Mouse (Mus musculus) G1E (cell line): ENCODE measurements around the gene Prkar1b. TPM values are rescaled to one million over a fixed set of nuclear protein-coding genes. Genes with fewer than 3 reads are reported as not detected.

Experiments
- ATAC-seq: 2 replicates; pipeline ENCODE4 v1.8.0; 2016; ENCODE audit warnings: mild to moderate bottlenecking; ENCODE audit not compliant: insufficient number of reproducible peaks, poor library complexity, low FRiP score, severe bottlenecking; ENCODE audit errors: extremely low read depth
- DNase-seq: peaks from one replicate; pipeline ENCODE4 v3.0.0; 2012; ENCODE audit warnings: low spot score
- H3K27me3 ChIP-seq: 2 replicates; pipeline ENCODE4 v1.6.1; 2012; ENCODE audit warnings: mild to moderate bottlenecking, low read length, inconsistent platforms; ENCODE audit not compliant: insufficient read depth
- H3K36me3 ChIP-seq: replicated peaks from 2 replicates; pipeline ENCODE3; 2012; ENCODE audit warnings: mild to moderate bottlenecking, inconsistent platforms
- H3K4me1 ChIP-seq: 2 replicates; pipeline ENCODE4 v1.6.1; 2012; ENCODE audit warnings: low read depth, low read length, inconsistent platforms, mixed read lengths; ENCODE audit not compliant: insufficient read depth
- H3K4me3 ChIP-seq: 2 replicates; pipeline ENCODE4 v1.5.1; 2012; ENCODE audit warnings: low read depth, mild to moderate bottlenecking, inconsistent platforms, low read length, moderate library complexity, mixed read lengths
- H3K9me3 ChIP-seq: replicated peaks from 2 replicates; pipeline ENCODE4 v1.6.1; 2012; ENCODE audit warnings: inconsistent platforms
- CTCF ChIP-seq: IDR thresholded peaks from 2 replicates; pipeline ENCODE4 v1.5.1; 2012; ENCODE audit warnings: low read depth, low read length, inconsistent platforms, mixed read lengths
- GATA1 ChIP-seq: IDR thresholded peaks from 2 replicates; pipeline ENCODE4 v1.6.1; 2012; ENCODE audit warnings: borderline replicate concordance, low read length, inconsistent platforms, mixed read lengths
- GATA2 ChIP-seq: IDR thresholded peaks from 2 replicates; pipeline ENCODE4 v1.6.1; 2012; ENCODE audit warnings: low read depth, low read length, inconsistent platforms, borderline replicate concordance
- POLR2AphosphoS5 ChIP-seq: IDR thresholded peaks from 2 replicates; pipeline ENCODE4 v1.6.1; 2012; ENCODE audit warnings: low read depth, low read length, inconsistent platforms; ENCODE audit not compliant: insufficient replicate concordance
- TAL1 ChIP-seq: conservative IDR thresholded peaks from 2 replicates; pipeline ENCODE4 v1.6.1; 2012; ENCODE audit warnings: low read depth, low read length, inconsistent platforms, mixed read lengths
- polyA plus RNA-seq: library from polyadenylated mRNA; stranded (reverse); fragments of >175 nt; gene quantifications from 2 replicates; pipeline ENCODE4 v1.2.3, GENCODE M21; 2012
- total RNA-seq, 2 experiments: library from RNA; stranded (forward) in 1 of 2; stranded (reverse) in 1 of 2; fragments of 200-1000 nt in 1 of 2; fragments of >200 nt in 1 of 2; fragmentation: Nextera tagmentation in 1 of 2; gene quantifications; 2 replicates each; pipeline ENCODE4 v1.2.3; 2014 to 2017

The Prkar1b gene
- total and polyA plus RNA-seq, 3 experiments: 1.3 TPM; not detected in 2

DNA sequence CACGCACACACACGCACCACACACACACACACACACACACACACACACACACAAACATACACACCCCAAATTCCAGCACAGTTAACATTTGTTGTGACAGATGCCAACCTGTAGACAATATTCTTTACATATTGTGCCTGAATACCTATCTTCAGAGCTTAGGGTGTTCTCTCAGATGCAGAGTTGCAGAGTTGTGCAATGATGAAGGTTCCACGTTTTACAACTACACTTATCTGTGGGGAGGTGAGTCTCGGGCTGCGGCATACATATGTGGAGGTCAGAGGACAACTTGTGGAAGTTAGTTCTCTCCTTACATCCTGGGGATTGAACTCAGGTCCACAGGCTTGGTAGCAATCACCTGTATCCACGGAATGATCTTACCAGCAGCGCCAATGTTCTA is 34.3 kb downstream of the Prkar1b start:
- no peak for DNase-seq
- TF ChIP-seq TAL1 (no peak), GATA2 (no peak), CTCF (no peak), GATA1 (no peak), POLR2AphosphoS5 (no peak)
- H3K4me3 ChIP-seq: no peak overlapping the region
- H3K9me3 ChIP-seq: no peaks in the 10 kb centered on the region
- no peak for ATAC-seq
- H3K36me3 ChIP-seq: no peaks in the 10 kb centered on the region
- no peaks in the 10 kb centered on the region for H3K4me1 ChIP-seq
- peaks cover 20% of the 10 kb centered on the region for H3K27me3 ChIP-seq

DNA sequence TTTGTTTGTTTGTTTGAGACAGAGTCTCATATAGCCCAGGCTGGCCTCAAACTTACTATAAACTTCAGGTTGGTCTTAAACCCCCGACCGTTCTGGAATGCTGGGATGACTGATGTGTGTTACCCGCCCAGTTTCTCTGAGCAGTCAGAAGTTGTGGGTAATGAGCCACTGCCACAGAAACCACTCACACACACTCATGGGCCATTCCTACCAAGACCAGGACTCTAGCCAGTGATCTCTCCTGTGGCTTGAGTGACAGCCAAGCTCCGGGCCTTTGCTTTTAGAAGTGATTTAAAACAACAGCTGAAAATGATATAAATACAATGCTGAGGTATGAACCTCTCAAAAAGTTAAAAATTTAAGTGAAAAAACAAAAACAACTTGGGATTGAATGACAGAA is 34.9 kb downstream of the Prkar1b start:
- Histone ChIP-seq H3K27me3 (peaks cover 19% of the 10 kb centered on the region), H3K36me3 (no peaks in the 10 kb centered on the region), H3K9me3 (no peaks in the 10 kb centered on the region), H3K4me3 (no peak overlapping the region), H3K4me1 (no peaks in the 10 kb centered on the region)
- DNase-seq (no peak), ATAC-seq (no peak)
- TF ChIP-seq GATA2: no peak
- TF ChIP-seq TAL1: no peak
- TF ChIP-seq CTCF: no peak
- no peak for TF ChIP-seq GATA1
- TF ChIP-seq POLR2AphosphoS5: no peak

DNA sequence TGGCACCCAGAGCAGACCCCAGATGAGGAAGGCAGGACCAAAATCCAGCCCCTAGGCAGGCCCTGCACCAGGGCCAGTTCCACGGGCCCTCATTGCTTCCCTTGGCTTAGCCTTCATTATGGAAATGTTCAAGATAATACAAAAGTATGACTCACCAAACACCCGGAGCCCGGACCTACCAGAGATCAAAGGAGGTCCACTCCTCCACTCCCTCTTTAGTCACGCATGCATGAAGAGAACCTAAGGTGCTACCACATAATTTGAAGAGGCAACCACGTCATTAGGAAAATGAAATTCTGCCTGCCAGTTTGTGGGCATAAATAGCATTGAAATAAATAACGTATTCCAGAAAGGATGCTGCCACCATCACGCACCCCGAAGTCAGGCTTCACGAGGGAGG is 37.4 kb downstream of the Prkar1b start:
- no peaks in the 10 kb centered on the region for H3K4me1 ChIP-seq
- DNase-seq (no peak), ATAC-seq (no peak)
- TF ChIP-seq GATA1 (no peak), GATA2 (no peak), TAL1 (no peak), CTCF (no peak), POLR2AphosphoS5 (no peak)
- no peaks in the 10 kb centered on the region for H3K9me3 ChIP-seq
- H3K4me3 ChIP-seq: no peak overlapping the region
- H3K27me3 ChIP-seq: peaks cover 18% of the 10 kb centered on the region
- H3K36me3 ChIP-seq: no peaks in the 10 kb centered on the region

DNA sequence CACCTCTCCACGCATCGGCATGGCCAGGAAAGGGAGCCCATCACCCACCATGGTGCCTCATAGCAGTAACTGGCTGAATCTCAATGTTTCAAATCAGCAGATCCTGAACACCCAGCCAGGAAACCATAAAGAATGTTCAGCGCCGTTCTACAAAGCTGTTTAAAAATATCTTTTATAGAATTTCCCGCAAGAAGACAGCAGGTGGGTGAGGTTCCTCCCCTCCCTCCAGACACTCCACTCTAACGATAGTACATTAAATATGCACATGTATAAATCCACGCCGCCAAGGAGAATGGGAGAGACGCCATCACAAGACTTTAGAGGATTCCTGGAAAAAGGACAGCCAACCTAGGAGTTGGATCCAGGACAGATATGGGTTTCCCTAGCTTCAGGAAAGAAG is 37.8 kb downstream of the Prkar1b start:
- Histone ChIP-seq H3K4me1 (no peaks in the 10 kb centered on the region), H3K27me3 (peaks cover 15% of the 10 kb centered on the region), H3K9me3 (no peaks in the 10 kb centered on the region), H3K36me3 (no peaks in the 10 kb centered on the region), H3K4me3 (no peak overlapping the region)
- TF ChIP-seq GATA2 (no peak), CTCF (no peak), GATA1 (no peak), TAL1 (no peak), POLR2AphosphoS5 (no peak)
- DNase-seq (no peak), ATAC-seq (no peak)

DNA sequence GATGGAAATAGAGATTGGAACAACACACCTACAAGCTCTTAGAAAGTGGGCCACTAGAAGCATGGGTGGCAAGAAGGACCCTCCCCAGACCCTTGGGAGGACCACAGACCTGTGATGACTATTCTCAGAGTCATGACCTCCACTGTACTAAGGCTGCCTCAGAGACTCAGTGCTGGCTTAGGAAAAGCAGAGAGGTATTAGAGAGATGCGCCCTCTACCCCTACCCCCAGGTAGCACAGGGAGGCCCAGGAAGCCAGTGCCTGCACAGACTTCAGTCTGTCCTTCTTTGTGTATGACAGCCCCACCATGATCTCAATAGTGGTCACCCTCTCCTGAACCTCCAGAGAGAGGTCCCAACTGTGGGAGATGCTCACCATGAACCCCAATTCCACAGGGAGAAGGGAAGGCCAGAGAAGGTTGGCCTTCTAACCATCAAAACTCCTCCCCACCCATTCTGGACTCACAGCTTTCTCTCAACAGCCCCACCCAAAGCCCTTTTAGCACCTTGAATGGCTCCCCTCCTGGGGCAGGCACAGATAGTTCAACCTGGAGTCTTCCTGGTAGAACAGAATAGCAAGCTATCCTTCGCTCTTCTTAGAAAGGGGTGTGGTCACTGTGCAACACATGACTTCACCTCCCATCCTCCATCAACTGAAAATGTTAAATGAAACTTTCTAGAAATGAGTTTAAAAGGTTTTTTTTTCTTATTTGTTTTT is 39.5 kb downstream of the Prkar1b start:
- H3K27me3 ChIP-seq: peaks cover 16% of the 10 kb centered on the region
- no peaks in the 10 kb centered on the region for H3K9me3 ChIP-seq
- ATAC-seq (no peak), DNase-seq (no peak)
- H3K36me3 ChIP-seq: no peaks in the 10 kb centered on the region
- TF ChIP-seq POLR2AphosphoS5 (no peak), GATA1 (no peak), TAL1 (no peak), CTCF (no peak), GATA2 (no peak)
- H3K4me1 ChIP-seq: no peaks in the 10 kb centered on the region
- no peak overlapping the region for H3K4me3 ChIP-seq

DNA sequence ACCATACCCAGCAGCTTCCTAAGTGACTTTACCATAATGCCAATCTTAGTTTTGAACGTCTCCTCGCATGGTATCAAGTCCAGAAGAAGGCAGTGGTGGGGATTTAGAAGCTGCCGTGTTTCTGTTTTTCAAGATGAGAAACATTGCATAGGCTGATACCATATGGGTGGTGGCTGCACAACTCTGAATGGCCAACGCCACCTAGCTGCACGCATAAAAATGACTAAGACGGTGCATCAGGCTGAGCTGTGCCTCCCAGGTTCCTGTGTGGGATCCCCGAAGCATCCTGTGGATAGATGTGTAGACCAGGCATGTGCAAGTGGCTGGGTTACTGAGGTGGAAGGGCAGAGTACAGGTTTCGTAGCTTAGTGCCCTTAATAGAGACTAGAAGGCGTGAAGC is 42.0 kb downstream of the Prkar1b start:
- Histone ChIP-seq H3K9me3 (no peaks in the 10 kb centered on the region), H3K27me3 (peaks cover 6% of the 10 kb centered on the region), H3K4me1 (no peaks in the 10 kb centered on the region), H3K36me3 (no peaks in the 10 kb centered on the region), H3K4me3 (no peak overlapping the region)
- ATAC-seq: no peak
- DNase-seq: no peak
- TF ChIP-seq GATA1: no peak

DNA sequence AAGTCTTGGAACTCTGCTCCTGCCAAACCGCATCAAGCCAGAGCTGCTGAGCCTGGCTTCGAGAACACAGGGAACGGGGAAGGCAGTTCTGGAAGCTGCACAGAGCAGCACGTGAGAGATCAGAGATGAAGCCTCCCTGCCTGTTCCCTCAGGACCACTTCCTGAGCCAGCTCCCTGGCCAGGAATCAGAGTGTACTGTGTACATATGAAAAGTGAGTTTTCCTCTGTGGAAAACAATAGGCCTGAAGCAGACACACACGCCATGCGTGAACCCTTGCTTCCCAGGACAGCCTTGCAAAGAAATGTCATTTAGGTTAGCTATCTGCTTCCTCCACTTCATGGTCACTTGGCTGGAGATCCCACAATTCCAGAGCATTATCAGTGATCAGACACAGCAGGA is 48.0 kb downstream of the Prkar1b start:
- H3K4me3 ChIP-seq: no peak overlapping the region
- ATAC-seq: no peak
- peaks cover 12% of the 10 kb centered on the region for H3K27me3 ChIP-seq
- DNase-seq: no peak
- no peaks in the 10 kb centered on the region for H3K9me3 ChIP-seq
- TF ChIP-seq GATA1 (no peak), POLR2AphosphoS5 (no peak), TAL1 (no peak), GATA2 (no peak), CTCF (no peak)
- no peaks in the 10 kb centered on the region for H3K4me1 ChIP-seq
- no peaks in the 10 kb centered on the region for H3K36me3 ChIP-seq
